Mouse (Mus musculus): ENCODE results near the gene 1700020L24Rik. TPM values are rescaled to one million over a fixed set of nuclear protein-coding genes. Genes with fewer than 3 reads are reported as not detected.

Gene 1700020L24Rik
- polyA plus RNA-seq, 1 experiment from 2014 or later = 0.45 TPM

DNA sequence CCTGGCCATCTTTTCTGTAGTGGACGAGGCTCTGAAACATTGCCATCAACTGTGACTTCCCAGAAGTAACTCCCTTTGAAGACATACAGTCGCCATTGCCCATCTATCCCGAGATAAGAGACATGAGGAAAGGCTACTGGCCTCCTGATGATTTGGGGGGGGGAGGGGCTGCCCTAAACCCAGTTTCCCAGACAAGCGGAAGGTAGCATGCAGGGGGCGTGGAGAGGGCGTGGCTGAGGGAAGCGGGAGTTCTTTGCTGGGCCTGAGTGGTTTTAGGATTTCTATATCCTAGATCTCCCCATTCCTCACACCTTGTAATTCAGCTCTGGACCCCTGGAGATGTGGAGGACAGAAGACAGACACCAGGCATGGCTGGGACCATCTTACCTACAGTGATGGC is 6.3 kb downstream of the 1700020L24Rik start:
- peaks cover 23% of the 10 kb centered on the region for H3K4me1 ChIP-seq
- no peak overlapping the region for H3K9ac ChIP-seq
- ATAC-seq (ENCODE audit: low FRiP score) = no peak
- 11% methylated on average over 7 of the region's 7 CpGs for WGBS
- H3K36me3 ChIP-seq = no peaks in the 10 kb centered on the region
- no peak overlapping the region for H3K4me3 ChIP-seq
- H3K9me3 ChIP-seq (replicated peaks) = no peaks in the 10 kb centered on the region
- H3K27ac ChIP-seq = no peak overlapping the region
- no peak overlapping the region for H3K4me2 ChIP-seq (replicated peaks)
- peaks cover 56% of the 10 kb centered on the region for H3K27me3 ChIP-seq

DNA sequence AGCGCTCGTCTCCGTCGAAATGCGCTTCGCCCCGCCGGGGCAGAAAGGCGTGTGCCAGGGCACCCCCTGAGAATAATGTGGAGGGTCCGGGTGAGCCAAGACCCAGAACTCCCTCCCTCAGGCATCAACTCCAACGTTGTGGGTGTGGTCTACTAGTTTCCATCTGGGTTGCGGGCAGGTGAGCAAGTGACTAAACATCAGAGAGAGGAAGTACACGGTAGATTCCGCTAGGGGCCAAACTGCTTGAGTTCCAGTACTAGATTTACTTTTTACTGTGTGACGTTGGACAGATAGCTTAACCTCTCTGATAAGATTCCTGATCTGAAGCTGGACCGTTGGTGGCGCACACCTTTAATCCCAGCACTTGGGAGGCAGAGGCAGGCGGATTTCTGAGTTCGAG is 7.5 kb downstream of the 1700020L24Rik start:
- Histone ChIP-seq H3K4me1 (peaks cover 30% of the 10 kb centered on the region), H3K27me3 (peaks cover 56% of the 10 kb centered on the region), H3K4me3 (peak overlapping the region; percentile 11), H3K27ac (no peak overlapping the region), H3K4me2 (replicated peaks) (peak overlapping the region; percentile 35), H3K9ac (no peak overlapping the region), H3K36me3 (no peaks in the 10 kb centered on the region), H3K9me3 (replicated peaks) (no peaks in the 10 kb centered on the region)
- whole genome bisulfite sequencing = 23% methylated on average over 19 of the region's 19 CpGs
- no peak for ATAC-seq (ENCODE audit: low FRiP score)

DNA sequence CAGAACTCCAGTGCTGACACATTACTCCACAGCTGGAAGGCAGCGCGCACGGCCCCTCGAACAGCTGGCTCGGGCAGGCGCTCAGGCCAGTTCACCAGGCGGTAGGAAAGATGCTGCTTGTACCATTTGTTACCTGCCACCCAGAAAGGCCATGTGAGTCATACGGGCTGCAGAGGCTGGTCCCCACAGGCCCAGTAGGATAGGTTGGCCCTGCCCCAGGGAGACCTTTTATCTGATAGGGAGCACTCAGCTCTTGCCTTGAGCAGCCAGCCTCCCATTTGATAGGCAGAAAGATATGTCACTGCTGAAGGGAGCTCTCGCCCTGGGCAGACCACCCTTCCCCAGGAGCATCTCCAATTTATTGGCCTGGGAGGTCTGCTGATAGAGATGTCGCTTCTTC is 10.1 kb downstream of the 1700020L24Rik start:
- no peak overlapping the region for H3K27ac ChIP-seq
- H3K27me3 ChIP-seq = peaks cover 38% of the 10 kb centered on the region
- no peak overlapping the region for H3K4me3 ChIP-seq
- H3K4me2 ChIP-seq (replicated peaks) = no peak overlapping the region
- no peaks in the 10 kb centered on the region for H3K9me3 ChIP-seq (replicated peaks)
- no peaks in the 10 kb centered on the region for H3K36me3 ChIP-seq
- WGBS = 64% methylated on average over 10 of the region's 10 CpGs
- no peak overlapping the region; the same call in 1 of the 2 replicates for H3K9ac ChIP-seq
- H3K4me1 ChIP-seq = peaks cover 28% of the 10 kb centered on the region
- no peak for ATAC-seq (ENCODE audit: low FRiP score)

DNA sequence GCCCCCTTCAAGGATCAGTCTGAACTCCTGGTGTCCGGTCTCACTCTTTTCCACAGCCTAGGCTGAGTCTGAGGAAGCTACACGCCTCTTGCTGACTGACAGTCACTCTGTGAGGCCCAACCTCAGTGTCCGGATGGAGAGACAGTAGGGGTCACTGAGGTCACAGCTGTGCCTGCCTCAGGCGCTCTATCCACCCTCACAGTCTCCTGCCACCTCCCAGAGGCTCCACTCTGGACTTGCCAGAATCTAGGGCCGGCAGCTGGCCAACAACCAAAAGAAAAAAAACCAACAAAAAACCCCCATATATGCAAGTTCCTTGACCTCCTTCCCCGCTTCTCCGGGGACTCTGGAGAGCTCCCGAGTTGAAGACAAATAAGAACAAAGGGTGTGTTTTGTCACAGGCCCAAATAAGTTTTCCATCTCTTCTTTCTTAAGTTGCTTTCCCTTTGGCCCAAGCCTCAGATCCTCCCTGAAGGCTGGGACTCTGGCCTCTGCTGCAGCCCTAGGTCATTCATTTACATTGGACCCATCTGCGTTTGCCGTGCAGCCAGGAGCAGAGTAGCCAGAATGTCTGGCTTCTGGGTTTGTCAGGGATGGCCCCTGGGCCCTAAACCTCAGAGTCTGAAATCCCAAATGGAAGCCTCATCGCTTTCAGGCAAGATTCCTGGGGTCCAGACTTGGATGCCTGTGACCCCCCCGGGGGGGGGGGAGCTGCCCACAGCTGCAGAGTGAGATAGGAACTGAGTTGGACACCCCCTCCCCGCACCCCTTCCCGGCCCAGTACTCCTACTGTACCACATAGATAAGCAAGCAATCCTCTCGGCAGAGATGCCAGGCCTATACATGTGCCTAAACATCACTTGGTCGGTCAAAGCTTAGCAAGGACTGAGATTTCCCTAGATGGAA is 10.8 kb downstream of the 1700020L24Rik start:
- no peak for ATAC-seq (ENCODE audit: low FRiP score)
- Histone ChIP-seq H3K9me3 (replicated peaks) (no peaks in the 10 kb centered on the region), H3K4me2 (replicated peaks) (no peak overlapping the region), H3K9ac (no peak overlapping the region; the same call in 1 of the 2 replicates), H3K27ac (no peak overlapping the region), H3K36me3 (no peaks in the 10 kb centered on the region), H3K4me3 (no peak overlapping the region), H3K4me1 (peaks cover 26% of the 10 kb centered on the region), H3K27me3 (peaks cover 32% of the 10 kb centered on the region)
- WGBS = 37% methylated on average over 16 of the region's 16 CpGs

DNA sequence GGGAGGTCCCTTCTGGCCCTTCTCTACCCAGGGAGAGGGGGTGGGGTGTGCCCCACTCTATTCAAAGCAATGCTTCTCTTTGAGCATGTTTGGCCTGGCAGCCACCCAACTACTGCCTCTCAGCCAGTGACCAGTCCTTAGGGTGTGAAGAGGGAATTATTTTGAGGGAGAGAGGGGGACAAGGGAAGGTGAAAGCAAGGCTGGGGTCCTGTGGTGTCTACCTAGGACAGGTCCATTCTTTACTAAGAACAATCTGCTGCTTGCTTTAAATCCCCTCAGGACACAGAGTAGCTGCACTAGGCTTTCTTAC is 11.4 kb downstream of the 1700020L24Rik start:
- Histone ChIP-seq H3K4me2 (replicated peaks) (no peak overlapping the region), H3K27me3 (peaks cover 26% of the 10 kb centered on the region), H3K36me3 (no peaks in the 10 kb centered on the region), H3K9ac (no peak overlapping the region), H3K4me1 (peaks cover 26% of the 10 kb centered on the region), H3K4me3 (no peak overlapping the region), H3K9me3 (replicated peaks) (no peaks in the 10 kb centered on the region), H3K27ac (no peak overlapping the region)
- ATAC-seq (ENCODE audit: low FRiP score) = no peak

DNA sequence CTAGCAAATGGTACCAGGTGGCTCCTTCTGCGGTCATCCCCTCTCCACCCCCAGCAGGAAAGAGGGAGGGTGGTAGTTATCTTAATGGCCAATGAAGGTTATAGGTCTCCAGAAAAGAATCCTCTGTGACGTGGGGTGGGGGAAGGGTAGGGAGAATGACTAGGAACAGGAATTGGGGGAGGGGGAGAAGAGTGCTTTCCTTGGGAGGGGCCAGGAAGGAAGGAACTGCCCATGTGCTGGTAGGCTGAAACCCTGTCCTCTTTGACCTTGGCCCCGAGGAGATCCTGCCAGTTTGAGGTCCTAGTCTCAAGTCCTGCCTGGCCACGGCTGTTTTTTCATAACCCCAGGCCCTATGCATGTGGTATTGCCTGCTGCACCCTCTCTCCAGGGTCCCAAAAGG is 11.8 kb downstream of the 1700020L24Rik start:
- no peak overlapping the region for H3K4me2 ChIP-seq (replicated peaks)
- H3K36me3 ChIP-seq = no peaks in the 10 kb centered on the region
- H3K27me3 ChIP-seq = peaks cover 21% of the 10 kb centered on the region
- no peak overlapping the region for H3K9ac ChIP-seq
- WGBS = 45% methylated on average over 4 of the region's 4 CpGs
- ATAC-seq (ENCODE audit: low FRiP score) = no peak
- no peak overlapping the region for H3K4me3 ChIP-seq
- H3K9me3 ChIP-seq (replicated peaks) = no peaks in the 10 kb centered on the region
- no peak overlapping the region for H3K27ac ChIP-seq
- H3K4me1 ChIP-seq = peaks cover 26% of the 10 kb centered on the region

DNA sequence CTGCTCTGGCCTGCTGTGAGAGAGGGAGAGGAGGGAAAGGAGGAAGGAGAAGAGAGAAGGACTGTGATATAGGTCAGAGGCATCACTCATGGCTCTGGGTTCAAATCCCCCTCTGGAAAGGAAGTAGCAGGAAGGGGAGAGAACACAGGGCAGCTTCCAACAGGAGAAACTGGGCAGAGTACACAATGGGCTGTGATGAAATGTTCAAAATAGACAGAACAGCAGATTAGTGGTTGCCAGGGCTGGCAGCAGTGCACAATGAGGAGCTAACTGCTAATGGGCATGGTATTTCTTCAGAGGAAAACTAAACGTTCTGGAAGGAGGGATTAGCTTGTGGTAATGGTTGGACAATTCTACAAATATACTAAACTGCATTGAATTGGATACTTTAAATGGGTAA is 13.1 kb downstream of the 1700020L24Rik start:
- Histone ChIP-seq H3K9ac (no peak overlapping the region), H3K4me3 (no peak overlapping the region), H3K36me3 (no peaks in the 10 kb centered on the region), H3K27ac (no peak overlapping the region), H3K9me3 (replicated peaks) (no peaks in the 10 kb centered on the region), H3K4me2 (replicated peaks) (no peak overlapping the region), H3K27me3 (peaks cover 9% of the 10 kb centered on the region), H3K4me1 (peaks cover 20% of the 10 kb centered on the region)
- no peak for ATAC-seq (ENCODE audit: low FRiP score)
- WGBS = 63% methylated on average over 1 of the region's 1 CpGs

DNA sequence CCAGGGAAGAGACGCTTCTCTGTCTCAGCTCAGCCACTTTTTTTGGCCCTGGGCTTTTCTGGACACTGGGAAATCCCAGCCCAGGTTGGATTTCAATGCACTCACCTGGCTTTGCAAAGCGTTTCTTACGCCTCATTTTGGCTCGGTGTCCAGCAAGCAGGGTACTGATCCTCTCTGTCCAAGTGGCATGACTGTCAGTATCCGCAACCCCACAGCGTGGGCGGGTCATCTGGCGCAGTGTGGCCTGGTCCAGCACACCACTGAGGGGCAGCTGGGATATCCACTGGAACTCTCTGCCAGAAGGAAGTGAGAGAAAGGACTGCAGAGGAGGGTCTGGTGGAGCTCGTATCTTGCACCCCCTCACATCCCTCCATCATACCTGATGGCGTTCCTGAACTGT is 13.8 kb downstream of the 1700020L24Rik start:
- H3K4me2 ChIP-seq (replicated peaks) = no peak overlapping the region
- H3K27ac ChIP-seq = no peak overlapping the region
- H3K36me3 ChIP-seq = no peaks in the 10 kb centered on the region
- H3K4me3 ChIP-seq = no peak overlapping the region
- no peak overlapping the region for H3K9ac ChIP-seq
- 91% methylated on average over 10 of the region's 10 CpGs for WGBS
- H3K27me3 ChIP-seq = peaks cover 4% of the 10 kb centered on the region; the same call in 1 of the 2 replicates
- no peaks in the 10 kb centered on the region for H3K9me3 ChIP-seq (replicated peaks)
- H3K4me1 ChIP-seq = peaks cover 20% of the 10 kb centered on the region
- no peak for ATAC-seq (ENCODE audit: low FRiP score)

DNA sequence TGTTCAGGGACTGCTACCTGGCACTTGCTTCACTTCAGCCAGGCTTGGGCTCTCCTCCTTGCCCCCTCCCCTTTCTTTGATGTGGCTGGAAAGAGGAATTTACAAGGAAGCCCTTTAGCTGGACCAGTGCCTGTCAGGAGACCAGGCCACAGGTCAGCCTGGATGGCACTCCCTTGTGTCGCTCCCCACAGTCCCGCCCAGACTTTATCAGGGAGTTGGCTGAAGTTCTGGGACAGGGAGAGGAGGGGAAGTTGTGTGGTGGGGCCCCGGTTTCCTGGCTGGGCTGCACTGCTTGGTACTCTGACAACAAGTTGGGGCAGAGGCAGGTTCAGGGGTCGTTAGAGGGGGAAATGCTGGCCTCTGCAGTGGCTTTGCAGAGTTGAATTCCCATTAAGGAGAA is 17.1 kb downstream of the 1700020L24Rik start:
- Histone ChIP-seq H3K4me1 (peaks cover 10% of the 10 kb centered on the region; the same call in 1 of the 2 replicates), H3K36me3 (no peaks in the 10 kb centered on the region), H3K9me3 (replicated peaks) (no peaks in the 10 kb centered on the region), H3K4me3 (no peak overlapping the region), H3K27ac (no peak overlapping the region), H3K4me2 (replicated peaks) (no peak overlapping the region), H3K9ac (no peak overlapping the region), H3K27me3 (no peaks in the 10 kb centered on the region)
- no peak for ATAC-seq (ENCODE audit: low FRiP score)
- 27% methylated on average over 4 of the region's 4 CpGs for WGBS

DNA sequence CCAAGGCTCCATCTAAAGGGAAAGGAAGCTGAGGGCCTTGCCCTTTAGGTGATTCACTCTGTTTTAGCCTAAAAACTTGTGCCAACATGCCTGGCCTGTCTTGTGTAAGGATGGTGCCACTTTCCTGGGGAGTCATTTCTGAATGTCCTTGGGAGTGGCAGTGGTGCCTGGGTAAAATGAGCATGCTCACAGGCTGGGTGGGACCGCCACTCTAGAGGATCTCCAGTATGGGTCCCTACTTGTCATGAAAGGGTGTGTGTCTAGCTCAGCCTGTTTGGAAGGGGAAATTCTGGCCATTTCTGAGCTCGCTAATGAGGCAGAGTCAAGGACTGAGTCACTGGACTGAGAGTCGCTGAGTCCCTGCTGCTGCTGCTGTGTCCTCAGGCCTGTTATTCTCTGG is 18.1 kb downstream of the 1700020L24Rik start:
- no peak overlapping the region for H3K9ac ChIP-seq
- no peak overlapping the region for H3K4me3 ChIP-seq
- no peak overlapping the region for H3K27ac ChIP-seq
- H3K4me1 ChIP-seq = peaks cover 10% of the 10 kb centered on the region; the same call in 1 of the 2 replicates
- H3K4me2 ChIP-seq (replicated peaks) = no peak overlapping the region
- peaks cover 9% of the 10 kb centered on the region; the same call in 1 of the 2 replicates for H3K27me3 ChIP-seq
- ATAC-seq (ENCODE audit: low FRiP score) = no peak
- 84% methylated on average over 3 of the region's 3 CpGs for WGBS
- no peaks in the 10 kb centered on the region for H3K9me3 ChIP-seq (replicated peaks)
- H3K36me3 ChIP-seq = no peaks in the 10 kb centered on the region

DNA sequence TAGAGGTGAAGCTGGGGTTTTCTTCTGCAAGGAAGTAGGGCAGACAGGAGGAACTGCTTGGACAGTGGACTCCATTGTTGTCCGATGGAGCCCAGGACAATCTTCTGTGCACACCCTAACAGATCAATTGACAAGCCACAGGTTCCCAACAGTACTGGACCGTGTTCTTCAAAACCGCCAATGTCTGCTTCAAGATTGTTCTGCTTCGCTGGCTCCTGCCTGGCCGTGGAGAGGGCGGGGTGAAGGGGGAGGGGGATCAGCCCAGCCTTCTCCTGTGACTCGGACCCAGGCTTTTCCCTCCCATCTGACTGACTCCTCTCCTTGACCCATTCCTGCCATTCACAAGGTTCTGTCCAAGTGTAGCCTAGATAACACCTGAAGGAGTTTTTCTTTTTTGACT is 19.8 kb downstream of the 1700020L24Rik start:
- 30% methylated on average over 6 of the region's 7 CpGs for WGBS
- ATAC-seq (ENCODE audit: low FRiP score) = no peak
- Histone ChIP-seq H3K27me3 (peaks cover 24% of the 10 kb centered on the region), H3K4me2 (replicated peaks) (no peak overlapping the region), H3K4me1 (peaks cover 12% of the 10 kb centered on the region), H3K9ac (no peak overlapping the region), H3K36me3 (no peaks in the 10 kb centered on the region), H3K9me3 (replicated peaks) (no peaks in the 10 kb centered on the region), H3K4me3 (no peak overlapping the region), H3K27ac (no peak overlapping the region)

DNA sequence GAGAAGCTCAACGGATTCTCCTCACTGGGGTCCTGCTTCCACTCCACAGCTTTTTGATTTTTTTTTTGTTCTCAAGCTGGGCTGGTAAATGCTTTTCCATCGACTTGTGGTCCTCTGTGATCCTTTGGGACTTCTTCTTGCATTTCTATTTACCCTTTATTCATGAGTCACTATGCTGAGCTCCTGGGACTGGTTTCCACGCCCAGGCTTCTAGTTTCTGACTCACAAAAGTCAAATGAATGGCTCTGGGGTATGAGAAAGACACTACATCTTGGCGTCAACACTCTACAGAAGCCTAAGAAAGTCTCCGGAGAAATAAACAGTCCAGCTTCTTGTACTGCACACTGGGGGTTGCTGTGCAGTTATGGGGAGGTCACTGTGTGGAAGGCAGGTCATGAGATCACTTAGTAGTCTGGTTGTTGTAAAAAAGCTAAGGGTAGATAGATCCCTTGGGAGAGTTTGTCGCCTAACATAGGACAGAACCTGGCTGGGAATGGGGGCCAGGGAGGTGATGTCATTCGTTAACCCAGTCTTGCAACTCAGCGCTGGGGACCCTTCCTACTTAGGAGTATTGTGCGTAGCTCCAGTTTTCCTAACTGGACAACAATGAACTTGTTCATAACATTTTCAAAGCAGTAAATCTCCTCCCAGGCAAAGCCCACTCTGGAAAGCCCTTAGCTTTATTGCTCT is 20.6 kb downstream of the 1700020L24Rik start:
- Histone ChIP-seq H3K27ac (no peak overlapping the region), H3K36me3 (no peaks in the 10 kb centered on the region), H3K9ac (no peak overlapping the region), H3K9me3 (replicated peaks) (no peaks in the 10 kb centered on the region), H3K27me3 (peaks cover 31% of the 10 kb centered on the region), H3K4me1 (peaks cover 19% of the 10 kb centered on the region), H3K4me2 (replicated peaks) (no peak overlapping the region), H3K4me3 (no peak overlapping the region)
- WGBS = 64% methylated on average over 9 of the region's 9 CpGs
- ATAC-seq (ENCODE audit: low FRiP score) = no peak

Data from hindbrain, embryonic 12.5 days (tissue).